Mouse (Mus musculus): ENCODE data around the gene Ttll12. TPM values are rescaled to one million over a fixed set of nuclear protein-coding genes. Genes with fewer than 3 reads are reported as not detected.
A peak's percentile ranks its signal among the peaks of the same experiment; 100 is the strongest.

Ttll12 gene
- polyA plus RNA-seq, 1 experiment from 2014 or later: 40.3 TPM

DNA sequence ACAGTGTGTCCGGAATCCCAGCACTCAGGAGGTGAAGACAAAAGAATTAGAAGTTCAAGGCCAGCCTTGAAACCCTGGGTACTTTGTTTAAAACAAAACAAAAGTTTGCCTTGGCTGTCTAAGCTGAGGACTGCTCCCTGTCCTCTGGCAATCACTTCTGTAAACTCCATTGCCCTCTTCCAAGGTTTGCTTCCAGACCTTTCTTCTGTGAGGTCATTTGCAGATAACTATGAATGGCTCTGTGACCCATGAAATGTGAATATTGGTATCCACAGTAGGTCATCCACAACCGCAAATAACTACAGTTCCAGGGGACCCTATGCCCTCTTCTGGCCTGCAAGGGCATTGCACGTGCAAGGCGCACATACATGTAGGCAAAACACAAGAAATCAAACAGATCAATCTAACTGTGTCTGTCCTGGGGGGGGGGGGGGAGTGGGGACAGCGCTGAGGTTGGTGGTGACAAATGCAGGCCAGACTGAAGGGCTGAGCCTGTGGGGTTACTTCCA lies 62.9 kb downstream of the Ttll12 start:
- Histone ChIP-seq H3K9ac (replicated peaks; ENCODE audit: low read depth, low read length) (no peak overlapping the region), H3K36me3 (ENCODE audit: control insufficient read depth, insufficient read depth, low read length) (no peaks in the 10 kb centered on the region), H3K9me3 (ENCODE audit: control insufficient read depth, low read depth, low read length) (no peaks in the 10 kb centered on the region), H3K4me2 (replicated peaks; ENCODE audit: low read depth, low read length) (no peak overlapping the region), H3K4me3 (ENCODE audit: low read depth, low read length) (no peak overlapping the region), H3K27ac (ENCODE audit: low read length) (no peak overlapping the region), H3K4me1 (ENCODE audit: control insufficient read depth, insufficient read depth, low read length) (no peaks in the 10 kb centered on the region), H3K27me3 (ENCODE audit: control insufficient read depth, insufficient read depth, low read length) (peaks cover 8% of the 10 kb centered on the region; the same call in 1 of the 2 replicates)
- ATAC-seq (ENCODE audit: insufficient number of reproducible peaks, insufficient read depth, low FRiP score, low read depth): no peak
- WGBS: 83% methylated on average over 5 of the region's 5 CpGs

- H3K4me1 ChIP-seq (ENCODE audit: control insufficient read depth, insufficient read depth, low read length): peaks cover 2% of the 10 kb centered on the region; the same call in 1 of the 2 replicates
- no peak overlapping the region; the same call in 1 of the 2 replicates for H3K9ac ChIP-seq (replicated peaks; ENCODE audit: low read depth, low read length)
- no peak overlapping the region for H3K4me3 ChIP-seq (ENCODE audit: low read depth, low read length)
- no peak overlapping the region for H3K4me2 ChIP-seq (replicated peaks; ENCODE audit: low read depth, low read length)
- H3K27ac ChIP-seq (ENCODE audit: low read length): peak overlapping the region; percentile 52; the same call in 1 of the 2 replicates
- WGBS: 59% methylated on average over 6 of the region's 6 CpGs
- no peaks in the 10 kb centered on the region for H3K36me3 ChIP-seq (ENCODE audit: control insufficient read depth, insufficient read depth, low read length)
- peaks cover 20% of the 10 kb centered on the region for H3K27me3 ChIP-seq (ENCODE audit: control insufficient read depth, insufficient read depth, low read length)
- no peaks in the 10 kb centered on the region for H3K9me3 ChIP-seq (ENCODE audit: control insufficient read depth, low read depth, low read length)
- ATAC-seq (ENCODE audit: insufficient number of reproducible peaks, insufficient read depth, low FRiP score, low read depth): no peak
Measured at GRCm38 (mm10) chr15:83530688-83531087, 64.3 kb downstream of the Ttll12 start.

DNA sequence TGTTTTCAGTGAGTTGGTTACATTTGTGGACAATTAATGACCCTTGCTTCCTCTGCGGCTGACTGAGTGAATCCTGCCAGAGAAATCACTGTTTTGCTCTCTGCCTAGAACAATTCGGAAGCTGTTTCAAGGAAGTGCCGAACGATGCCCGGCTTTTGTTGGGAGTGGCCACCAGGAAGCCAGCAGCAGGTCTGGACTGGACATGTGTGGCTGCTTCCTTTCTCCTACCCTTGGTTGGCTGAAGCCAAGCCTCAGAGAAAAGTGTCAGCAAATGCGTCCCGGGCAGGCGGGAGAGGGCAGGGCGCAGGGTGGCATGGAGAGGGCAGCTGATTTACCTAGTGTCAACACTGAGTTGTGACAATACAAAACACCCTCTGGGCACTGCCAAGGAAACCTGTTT lies 64.7 kb downstream of the Ttll12 start:
- peaks cover 22% of the 10 kb centered on the region for H3K27me3 ChIP-seq (ENCODE audit: control insufficient read depth, insufficient read depth, low read length)
- WGBS: 68% methylated on average over 9 of the region's 9 CpGs
- no peak overlapping the region for H3K4me2 ChIP-seq (replicated peaks; ENCODE audit: low read depth, low read length)
- peak overlapping the region; percentile 52; the same call in 1 of the 2 replicates for H3K27ac ChIP-seq (ENCODE audit: low read length)
- H3K9ac ChIP-seq (replicated peaks; ENCODE audit: low read depth, low read length): no peak overlapping the region; the same call in 1 of the 2 replicates
- H3K4me3 ChIP-seq (ENCODE audit: low read depth, low read length): no peak overlapping the region
- ATAC-seq (ENCODE audit: insufficient number of reproducible peaks, insufficient read depth, low FRiP score, low read depth): no peak
- peaks cover 2% of the 10 kb centered on the region; the same call in 1 of the 2 replicates for H3K4me1 ChIP-seq (ENCODE audit: control insufficient read depth, insufficient read depth, low read length)
- no peaks in the 10 kb centered on the region for H3K9me3 ChIP-seq (ENCODE audit: control insufficient read depth, low read depth, low read length)
- H3K36me3 ChIP-seq (ENCODE audit: control insufficient read depth, insufficient read depth, low read length): no peaks in the 10 kb centered on the region

GRCm38 (mm10) chr15:83529765-83530164 lies 65.2 kb downstream of the Ttll12 start:
- H3K27ac ChIP-seq (ENCODE audit: low read length): no peak overlapping the region
- H3K4me3 ChIP-seq (ENCODE audit: low read depth, low read length): no peak overlapping the region
- WGBS: 79% methylated on average over 5 of the region's 5 CpGs
- no peak for ATAC-seq (ENCODE audit: insufficient number of reproducible peaks, insufficient read depth, low FRiP score, low read depth)
- peaks cover 22% of the 10 kb centered on the region for H3K27me3 ChIP-seq (ENCODE audit: control insufficient read depth, insufficient read depth, low read length)
- H3K36me3 ChIP-seq (ENCODE audit: control insufficient read depth, insufficient read depth, low read length): no peaks in the 10 kb centered on the region
- no peaks in the 10 kb centered on the region for H3K9me3 ChIP-seq (ENCODE audit: control insufficient read depth, low read depth, low read length)
- peaks cover 2% of the 10 kb centered on the region; the same call in 1 of the 2 replicates for H3K4me1 ChIP-seq (ENCODE audit: control insufficient read depth, insufficient read depth, low read length)
- no peak overlapping the region for H3K9ac ChIP-seq (replicated peaks; ENCODE audit: low read depth, low read length)
- H3K4me2 ChIP-seq (replicated peaks; ENCODE audit: low read depth, low read length): no peak overlapping the region

- Histone ChIP-seq H3K9me3 (ENCODE audit: control insufficient read depth, low read depth, low read length) (no peaks in the 10 kb centered on the region), H3K9ac (replicated peaks; ENCODE audit: low read depth, low read length) (no peak overlapping the region), H3K27ac (ENCODE audit: low read length) (no peak overlapping the region), H3K4me1 (ENCODE audit: control insufficient read depth, insufficient read depth, low read length) (peaks cover 2% of the 10 kb centered on the region; the same call in 1 of the 2 replicates), H3K36me3 (ENCODE audit: control insufficient read depth, insufficient read depth, low read length) (no peaks in the 10 kb centered on the region), H3K27me3 (ENCODE audit: control insufficient read depth, insufficient read depth, low read length) (peaks cover 22% of the 10 kb centered on the region), H3K4me3 (ENCODE audit: low read depth, low read length) (no peak overlapping the region), H3K4me2 (replicated peaks; ENCODE audit: low read depth, low read length) (no peak overlapping the region)
- no peak for ATAC-seq (ENCODE audit: insufficient number of reproducible peaks, insufficient read depth, low FRiP score, low read depth)
- WGBS: 42% methylated on average over 4 of the region's 4 CpGs
Measured at GRCm38 (mm10) chr15:83528892-83529291, 66.1 kb downstream of the Ttll12 start.

- H3K4me2 ChIP-seq (replicated peaks; ENCODE audit: low read depth, low read length): no peak overlapping the region
- no peak overlapping the region; the same call in 1 of the 2 replicates for H3K4me3 ChIP-seq (ENCODE audit: low read depth, low read length)
- peaks cover 8% of the 10 kb centered on the region; the same call in 1 of the 2 replicates for H3K4me1 ChIP-seq (ENCODE audit: control insufficient read depth, insufficient read depth, low read length)
- WGBS: 73% methylated on average over 2 of the region's 2 CpGs
- H3K27ac ChIP-seq (ENCODE audit: low read length): no peak overlapping the region
- no peak overlapping the region for H3K9ac ChIP-seq (replicated peaks; ENCODE audit: low read depth, low read length)
- H3K27me3 ChIP-seq (ENCODE audit: control insufficient read depth, insufficient read depth, low read length): peaks cover 22% of the 10 kb centered on the region
- H3K36me3 ChIP-seq (ENCODE audit: control insufficient read depth, insufficient read depth, low read length): no peaks in the 10 kb centered on the region
- no peaks in the 10 kb centered on the region for H3K9me3 ChIP-seq (ENCODE audit: control insufficient read depth, low read depth, low read length)
- no peak for ATAC-seq (ENCODE audit: insufficient number of reproducible peaks, insufficient read depth, low FRiP score, low read depth)
Measured at GRCm38 (mm10) chr15:83527747-83528146, 67.2 kb downstream of the Ttll12 start.

DNA sequence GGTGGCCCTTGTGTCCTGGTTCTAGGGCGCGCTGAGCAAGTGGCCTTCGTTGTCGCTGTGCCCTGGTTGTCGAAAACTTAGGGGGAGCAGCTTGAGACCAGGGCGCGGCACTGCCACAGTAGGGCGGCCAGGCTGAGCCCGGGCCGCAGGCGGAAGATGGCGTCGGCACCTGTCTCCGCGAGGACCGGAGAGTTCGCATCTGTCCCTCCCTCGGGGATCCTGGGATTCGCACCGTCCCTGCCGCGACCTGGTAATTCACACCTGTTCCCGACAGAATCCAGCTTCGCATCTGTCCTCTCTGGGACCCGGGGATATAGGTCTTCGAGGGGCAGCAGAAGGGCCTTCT lies 67.9 kb downstream of the Ttll12 start:
- Histone ChIP-seq H3K9ac (replicated peaks; ENCODE audit: low read depth, low read length) (peak overlapping the region; percentile 33; the same call in 1 of the 2 replicates), H3K9me3 (ENCODE audit: control insufficient read depth, low read depth, low read length) (no peaks in the 10 kb centered on the region), H3K27ac (ENCODE audit: low read length) (no peak overlapping the region), H3K4me1 (ENCODE audit: control insufficient read depth, insufficient read depth, low read length) (peaks cover 8% of the 10 kb centered on the region; the same call in 1 of the 2 replicates), H3K4me2 (replicated peaks; ENCODE audit: low read depth, low read length) (peak overlapping the region; percentile 93), H3K27me3 (ENCODE audit: control insufficient read depth, insufficient read depth, low read length) (peaks cover 22% of the 10 kb centered on the region), H3K36me3 (ENCODE audit: control insufficient read depth, insufficient read depth, low read length) (no peaks in the 10 kb centered on the region), H3K4me3 (ENCODE audit: low read depth, low read length) (peak overlapping the region; percentile 49)
- WGBS: 1% methylated on average over 26 of the region's 26 CpGs
- peak; percentile 21; the same call in 1 of the 2 replicates for ATAC-seq (ENCODE audit: insufficient number of reproducible peaks, insufficient read depth, low FRiP score, low read depth)

DNA sequence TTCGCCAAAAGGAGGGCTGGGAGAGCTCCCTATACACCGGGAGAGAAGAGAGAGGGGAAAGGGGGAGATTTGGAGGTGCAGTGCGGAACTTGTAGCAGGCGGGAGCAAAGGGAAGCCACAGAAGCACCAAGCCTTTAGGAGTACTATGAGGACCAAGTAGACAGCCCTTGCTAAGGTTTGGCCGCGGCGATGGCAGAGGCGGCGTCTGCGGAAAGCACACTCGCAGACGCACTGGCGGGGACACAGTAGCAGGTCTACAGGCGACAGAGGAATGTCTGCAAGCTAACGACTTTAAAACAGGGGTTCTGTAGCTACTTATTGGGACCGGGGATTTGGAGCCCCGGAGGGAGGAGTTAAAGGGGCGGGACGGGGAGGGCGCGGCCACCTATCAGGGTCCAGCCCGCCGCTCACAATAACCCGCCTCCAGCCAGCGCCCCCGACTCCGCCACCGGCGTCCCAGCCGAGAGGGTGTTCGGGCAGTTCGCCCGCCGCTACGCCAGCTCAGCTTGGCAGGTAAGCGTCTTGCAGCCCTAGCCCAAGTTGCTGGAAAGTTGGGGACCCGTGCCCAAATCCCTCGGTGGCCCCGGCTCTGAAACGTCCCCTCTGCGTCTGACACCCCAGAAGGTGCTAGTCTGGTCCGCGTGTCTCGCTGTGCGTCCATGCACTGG lies 68.4 kb downstream of the Ttll12 start, which contains the start of gene Bik:
TSS of gene Bik (plus strand) at position 439 of the 668 bp plus-strand sequence.
- Histone ChIP-seq H3K4me2 (replicated peaks; ENCODE audit: low read depth, low read length) (peak within 1 kb of the TSS; percentile 93), H3K9ac (replicated peaks; ENCODE audit: low read depth, low read length) (peak within 1 kb of the TSS; percentile 33; the same call in 1 of the 2 replicates), H3K4me1 (ENCODE audit: control insufficient read depth, insufficient read depth, low read length) (peaks cover 8% of the 10 kb centered on the region; the same call in 1 of the 2 replicates), H3K27me3 (ENCODE audit: control insufficient read depth, insufficient read depth, low read length) (peaks cover 22% of the 10 kb centered on the region), H3K36me3 (ENCODE audit: control insufficient read depth, insufficient read depth, low read length) (no peaks in the 10 kb centered on the region), H3K27ac (ENCODE audit: low read length) (no peak within 1 kb of the TSS), H3K4me3 (ENCODE audit: low read depth, low read length) (peak within 1 kb of the TSS; percentile 49), H3K9me3 (ENCODE audit: control insufficient read depth, low read depth, low read length) (no peaks in the 10 kb centered on the region)
- WGBS: under 1% methylated on average over 45 of the region's 45 CpGs
- ATAC-seq (ENCODE audit: insufficient number of reproducible peaks, insufficient read depth, low FRiP score, low read depth): peak; percentile 69

All from stomach, embryonic 14.5 days (tissue).